Mouse (Mus musculus) forebrain, embryonic 13.5 days (tissue): ENCODE data around the gene Ankrd44. TPM values are rescaled to one million over a fixed set of nuclear protein-coding genes. Genes with fewer than 3 reads are reported as not detected.

Experiments used
- ATAC-seq: fragments of 200-750 bp; cut with Nextera tagmentation; 2 replicates; pipeline ENCODE4 v1.8.0; 2017
- H3K27ac ChIP-seq: fragments of 300-500 bp; sonication (generic); 2 replicates; pipeline ENCODE4 v1.5.1; 2015; ENCODE audit warnings: inconsistent platforms, mild to moderate bottlenecking, moderate library complexity
- H3K27me3 ChIP-seq: fragments of 300-500 bp; sonication (generic); 2 replicates; pipeline ENCODE4 v1.6.1; 2015; ENCODE audit warnings: mild to moderate bottlenecking, inconsistent platforms
- H3K36me3 ChIP-seq: fragments of 300-500 bp; sonication (generic); 2 replicates; pipeline ENCODE4 v1.6.1; 2015; ENCODE audit warnings: mild to moderate bottlenecking, inconsistent platforms; ENCODE audit not compliant: poor library complexity, severe bottlenecking
- H3K4me1 ChIP-seq: fragments of 300-500 bp; sonication (generic); 2 replicates; pipeline ENCODE4 v1.6.1; 2015; ENCODE audit warnings: inconsistent platforms
- H3K4me2 ChIP-seq: fragments of 300-500 bp; sonication (generic); 2 replicates; pipeline ENCODE4 v1.6.1; 2015; ENCODE audit warnings: inconsistent platforms, mild to moderate bottlenecking, moderate library complexity
- H3K4me3 ChIP-seq: fragments of 300-500 bp; sonication (generic); 2 replicates; pipeline ENCODE4 v1.5.1; 2015; ENCODE audit warnings: mild to moderate bottlenecking, inconsistent platforms
- H3K9ac ChIP-seq: fragments of 300-500 bp; sonication (generic); 2 replicates; pipeline ENCODE4 v1.6.1; 2015; ENCODE audit warnings: mild to moderate bottlenecking, inconsistent platforms
- H3K9me3 ChIP-seq: fragments of 300-500 bp; sonication (generic); replicated peaks from 2 replicates; pipeline ENCODE4 v1.6.1; 2016; ENCODE audit warnings: inconsistent platforms
- WGBS: fragments of 180-500 bp; shearing (Covaris S2); methylation state at CpG from one replicate; pipeline ENCODE4 v1.1.7; 2015; 5-methylcytosine and 5-hydroxymethylcytosine counted together
- microRNA-seq: library from miRNA; unstranded; fragments of <30 nt; microRNA quantifications from one replicate; pipeline ENCODE4, GENCODE M21; 2016
- polyA plus RNA-seq: library from polyadenylated mRNA; unstranded; fragments of >200 nt; fragmentation: Nextera tagmentation; extraction: Ambion mirVana; gene quantifications from 2 replicates; pipeline ENCODE4 v1.2.1, GENCODE M21; 2015

Gene Ankrd44
- polyA plus RNA-seq, 1 experiment from 2014 or later: 15.7 TPM

GRCm38 (mm10) chr1:54611891-54612290 lies 314.3 kb downstream of the Ankrd44 start:
- Histone ChIP-seq H3K4me2 (no peak overlapping the region), H3K36me3 (no peaks in the 10 kb centered on the region), H3K9me3 (no peaks in the 10 kb centered on the region; the same call in 1 of the 2 replicates), H3K4me3 (no peak overlapping the region), H3K27ac (no peak overlapping the region), H3K4me1 (no peaks in the 10 kb centered on the region), H3K27me3 (no peaks in the 10 kb centered on the region), H3K9ac (no peak overlapping the region)
- no peak for ATAC-seq
- 75% methylated on average over 7 of the region's 7 CpGs for WGBS

- Histone ChIP-seq H3K4me1 (no peaks in the 10 kb centered on the region), H3K9ac (no peak overlapping the region), H3K4me2 (no peak overlapping the region), H3K36me3 (no peaks in the 10 kb centered on the region), H3K27me3 (no peaks in the 10 kb centered on the region), H3K27ac (no peak overlapping the region), H3K4me3 (no peak overlapping the region), H3K9me3 (no peaks in the 10 kb centered on the region)
- no peak for ATAC-seq
- WGBS: 68% methylated on average over 1 of the region's 1 CpGs
Observed at GRCm38 (mm10) chr1:54606936-54607335, 319.3 kb downstream of the Ankrd44 start.

GRCm38 (mm10) chr1:54601692-54602091 lies 324.5 kb downstream of the Ankrd44 start:
- Histone ChIP-seq H3K27me3 (no peaks in the 10 kb centered on the region), H3K4me1 (no peaks in the 10 kb centered on the region), H3K9ac (no peak overlapping the region), H3K4me3 (no peak overlapping the region), H3K27ac (no peak overlapping the region), H3K4me2 (no peak overlapping the region), H3K36me3 (no peaks in the 10 kb centered on the region), H3K9me3 (no peaks in the 10 kb centered on the region)
- ATAC-seq: no peak
- WGBS: 96% methylated on average over 9 of the region's 9 CpGs

- Histone ChIP-seq H3K4me1 (no peaks in the 10 kb centered on the region), H3K27me3 (no peaks in the 10 kb centered on the region), H3K4me2 (no peak overlapping the region), H3K4me3 (no peak overlapping the region), H3K9me3 (no peaks in the 10 kb centered on the region), H3K27ac (no peak overlapping the region), H3K9ac (no peak overlapping the region), H3K36me3 (no peaks in the 10 kb centered on the region)
- no peak for ATAC-seq
- 93% methylated on average over 1 of the region's 1 CpGs for WGBS
Observed at GRCm38 (mm10) chr1:54600275-54600674, 325.9 kb downstream of the Ankrd44 start.

GRCm38 (mm10) chr1:54597594-54598217 lies 328.5 kb downstream of the Ankrd44 start:
- Histone ChIP-seq H3K27ac (no peak overlapping the region), H3K9me3 (no peaks in the 10 kb centered on the region), H3K4me2 (no peak overlapping the region), H3K4me1 (no peaks in the 10 kb centered on the region), H3K9ac (no peak overlapping the region), H3K4me3 (no peak overlapping the region), H3K36me3 (no peaks in the 10 kb centered on the region), H3K27me3 (no peaks in the 10 kb centered on the region)
- peak; percentile 38; the same call in 1 of the 2 replicates for ATAC-seq
- 77% methylated on average over 4 of the region's 4 CpGs for WGBS

- Histone ChIP-seq H3K9me3 (no peaks in the 10 kb centered on the region), H3K4me1 (no peaks in the 10 kb centered on the region), H3K36me3 (no peaks in the 10 kb centered on the region), H3K4me2 (no peak overlapping the region), H3K4me3 (no peak overlapping the region), H3K9ac (no peak overlapping the region), H3K27me3 (no peaks in the 10 kb centered on the region), H3K27ac (no peak overlapping the region)
- 91% methylated on average over 2 of the region's 2 CpGs for WGBS
- no peak for ATAC-seq
Observed at GRCm38 (mm10) chr1:54596151-54596550, 330.0 kb downstream of the Ankrd44 start.

Small RNAs within 50 kb of the gene (microRNA-seq; reads per million reads assigned to microRNA genes)
- not detected for gene Gm24053

Other genes starting within 250 kb of the Ankrd44 start
- 407 and 413 TPM in 2 replicates for gene Sf3b1, start 101.1 kb upstream of the Ankrd44 start, polyA plus RNA-seq
- gene Coq10b, start 126.4 kb upstream of the Ankrd44 start, polyA plus RNA-seq: 35.0 and 36.6 TPM in 2 replicates
- gene Hspe1, start 161.7 kb upstream of the Ankrd44 start, polyA plus RNA-seq: 360 and 397 TPM in 2 replicates
- gene Hspd1, start 161.9 kb upstream of the Ankrd44 start, polyA plus RNA-seq: 333 and 363 TPM in 2 replicates
- 191 and 198 TPM in 2 replicates for gene Mob4, start 204.8 kb upstream of the Ankrd44 start, polyA plus RNA-seq